9 mouse cellular contexts compared by ENCODE assay signal in genomic region chr6:84053874-84054530, GRCm38 (mm10). TPM values are rescaled to one million over a fixed set of nuclear protein-coding genes. Genes with fewer than 3 reads are reported as not detected.
A peak's percentile ranks its signal among the peaks of the same experiment; 100 is the strongest.
DNase-seq lines count a peak whose midpoint lies in the region; ATAC-seq lines count a peak whose summit lies in the region.
"Had no signal": no experiment of that assay in that cellular context is flagged by ENCODE, and none has a peak within 500 bp of the region (broad histone marks: within the 10 kb centered on the region; RNA-seq: fewer than 3 reads in every experiment).

No protein-coding gene starts in this region.

- no peak overlapping the region for H3K9ac ChIP-seq in lung, embryonic 15.5 days
- H3K9ac ChIP-seq: liver, embryonic 12.5 days had no signal

- no peak overlapping the region for H3K4me2 ChIP-seq in lung, embryonic 15.5 days
- H3K4me2 ChIP-seq: liver, embryonic 12.5 days had no signal

- H3K4me3 ChIP-seq in brown adipose tissue, adult 24 weeks (ENCODE audit: insufficient read depth, low read depth, low read length): no peak overlapping the region
- no peak overlapping the region for H3K4me3 ChIP-seq in lung, embryonic 15.5 days
- H3K4me3 ChIP-seq: liver, embryonic 12.5 days had no signal

- no peaks in the 10 kb centered on the region for H3K9me3 ChIP-seq in lung, embryonic 15.5 days
- H3K9me3 ChIP-seq: liver, embryonic 12.5 days had no signal

- H3K4me1 ChIP-seq in brown adipose tissue, adult 24 weeks (ENCODE audit: control insufficient read depth, insufficient read depth, insufficient read length, low read length): peaks cover 51% of the 10 kb centered on the region
- peaks cover 9% of the 10 kb centered on the region; the same call in 1 of the 2 replicates for H3K4me1 ChIP-seq in lung, embryonic 15.5 days
- H3K4me1 ChIP-seq: liver, embryonic 12.5 days had no signal

- peak; percentile 13 for DNase-seq in gastrocnemius, adult 18-20 months (ENCODE audit: low spot score)
- DNase-seq in gastrocnemius, adult 8-10 months (ENCODE audit: low spot score in 2 of 2): no peak
- DNase-seq in heart, postnatal 4 days: peak; percentile 36
- DNase-seq in right cerebral cortex, postnatal 36 days (ENCODE audit: low spot score in 2 of 2): no peak
- DNase-seq in testis, postnatal 10 days (ENCODE audit: low spot score): no peak

- ATAC-seq in lung, embryonic 15.5 days (ENCODE audit: borderline replicate concordance, extremely low read depth, low FRiP score, low TSS enrichment): 0 out of 2 replicates have a peak, but pooled peaks have one; percentile 29
- no peak for ATAC-seq in megakaryocyte-erythroid progenitor cell, adult 5-6 weeks (replicated peaks; ENCODE audit: low FRiP score, low TSS enrichment, poor library complexity, severe bottlenecking)
- ATAC-seq: liver, embryonic 12.5 days had no signal

- peak overlapping the region; percentile 98 for H3K27ac ChIP-seq in brown adipose tissue, adult 24 weeks (replicated peaks; ENCODE audit: low read depth, low read length)
- peak overlapping the region; percentile 57 for H3K27ac ChIP-seq in lung, embryonic 15.5 days
- H3K27ac ChIP-seq: liver, embryonic 12.5 days had no signal

- no peaks in the 10 kb centered on the region for H3K36me3 ChIP-seq in lung, embryonic 15.5 days
- H3K36me3 ChIP-seq: liver, embryonic 12.5 days had no signal

- WGBS in lung, embryonic 15.5 days: 68% methylated on average over 9 of the region's 9 CpGs

- no peaks in the 10 kb centered on the region for H3K27me3 ChIP-seq in lung, embryonic 15.5 days
- H3K27me3 ChIP-seq: liver, embryonic 12.5 days had no signal

RNA-seq across cellular contexts. Expression of gene Dysf, which starts 45.6 kb away (rescaled TPM):
- total RNA-seq in gastrocnemius, adult 18-20 months (2021): 10 to 100 TPM; 71.9 to 75.9 TPM
- 100 to 1,000 TPM in 1 of 4 experiments, 10 to 100 TPM in 3; 65.1 to 102 (median 78.7) TPM for total RNA-seq in gastrocnemius, adult 8-10 months (2022)
- polyA plus RNA-seq in brown adipose tissue, adult 24 weeks (2012; ENCODE audit: insufficient read depth, insufficient read length, missing spikeins): 13.8 and 22.9 TPM in 2 replicates
- total RNA-seq in heart, postnatal 4 days (2021): 100 to 1,000 TPM in 1 of 2 experiments, 10 to 100 TPM in 1; 96.4 to 109 TPM
- 8.7 and 9.8 TPM in 2 replicates for polyA plus RNA-seq in lung, embryonic 15.5 days (2015; fragmentation: Nextera tagmentation; extraction: Ambion mirVana)
- total RNA-seq in megakaryocyte-erythroid progenitor cell, adult 5-6 weeks (2014; fragmentation: Nextera tagmentation): not detected in 2 replicates
- total RNA-seq in megakaryocyte-erythroid progenitor cell, adult 5-6 weeks (2017): not detected in 2 replicates

Comparison
In these comparisons a context has a peak if more than half of its experiments do, and no peak if none do; other contexts are left out.
1. DNase-seq: peak in gastrocnemius, adult 18-20 months (single experiment) and heart, postnatal 4 days (single experiment); none in gastrocnemius, adult 8-10 months (0 of 2), right cerebral cortex, postnatal 36 days (0 of 2) and testis, postnatal 10 days (single experiment).
2. RNA of gene Dysf, which starts 45.6 kb away (total RNA-seq): 96.4 to 109 TPM in heart, postnatal 4 days, 65.1 to 102 TPM in gastrocnemius, adult 8-10 months and 71.9 to 75.9 TPM in gastrocnemius, adult 18-20 months; not detected in megakaryocyte-erythroid progenitor cell, adult 5-6 weeks; every median in the first group is over 10 times any median in the second.